Mouse (Mus musculus) cerebellum, adult 2 months (tissue): ENCODE data around the gene Upp2.

ENCODE experiments used
- CTCF ChIP-seq: fragments of 200-500 bp; IDR thresholded peaks from 2 replicates; pipeline ENCODE4 v1.5.1; 2011; ENCODE audit warnings: low read depth, mild to moderate bottlenecking, control low read depth, low read length, moderate library complexity, borderline replicate concordance; ENCODE audit not compliant: insufficient read depth
- POLR2A ChIP-seq: fragments of 200-500 bp; IDR thresholded peaks from 2 replicates; pipeline ENCODE4 v1.6.1; 2011; ENCODE audit warnings: low read length, control low read depth, borderline replicate concordance; ENCODE audit not compliant: insufficient read depth

DNA sequence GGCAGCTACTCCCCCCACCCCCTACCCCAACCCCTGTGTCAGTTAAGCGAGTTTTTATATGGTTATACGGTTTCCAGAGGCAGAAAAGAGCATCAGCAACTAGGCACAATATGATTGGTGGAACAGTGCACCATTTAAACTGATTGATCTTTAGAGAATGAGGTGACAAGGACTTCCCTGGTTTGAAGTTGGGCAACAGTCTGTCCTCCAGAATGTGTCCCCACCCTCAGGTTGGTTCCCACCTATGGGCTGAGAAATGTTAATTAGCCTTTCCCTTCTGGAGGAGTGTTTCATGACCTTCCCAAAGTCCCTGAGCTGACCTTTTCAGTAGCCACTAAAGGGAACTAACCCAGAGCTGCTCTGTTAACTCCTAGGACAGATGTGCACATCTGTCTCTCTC is 58.6 kb downstream of the Upp2 start:
- TF ChIP-seq CTCF (no peak), POLR2A (no peak)
